Mouse (Mus musculus) olfactory bulb, adult 2 months (tissue): Measurements from ENCODE around the gene Nt5c2. TPM values are rescaled to one million over a fixed set of nuclear protein-coding genes. Genes with fewer than 3 reads are reported as not detected.

ENCODE experiments used
- H3K27ac ChIP-seq: fragments of 200-500 bp; 2 replicates; pipeline ENCODE4 v1.5.1; 2012; ENCODE audit warnings: low read depth, low read length; ENCODE audit not compliant: insufficient read depth
- H3K4me1 ChIP-seq: fragments of 200-500 bp; 2 replicates; pipeline ENCODE4 v1.6.1; 2012; ENCODE audit warnings: low read length; ENCODE audit not compliant: control insufficient read depth, insufficient read depth
- H3K4me3 ChIP-seq: fragments of 200-500 bp; 2 replicates; pipeline ENCODE4 v1.5.1; 2012; ENCODE audit warnings: mild to moderate bottlenecking, low read depth, low read length, moderate library complexity; ENCODE audit not compliant: insufficient read depth
- CTCF ChIP-seq: fragments of 200-500 bp; IDR thresholded peaks from 2 replicates; pipeline ENCODE4 v1.5.1; 2012; ENCODE audit warnings: low read depth, mild to moderate bottlenecking, low read length, moderate library complexity; ENCODE audit not compliant: insufficient read depth
- POLR2A ChIP-seq: fragments of 200-500 bp; IDR thresholded peaks from 2 replicates; pipeline ENCODE4 v1.6.1; 2012; ENCODE audit warnings: mild to moderate bottlenecking, low read depth, low read length, moderate library complexity; ENCODE audit not compliant: insufficient read depth
- WGBS: fragments of 180-500 bp; shearing (Covaris S2); methylation state at CpG from one replicate; pipeline ENCODE4 v1.1.7; 2018; 5-methylcytosine and 5-hydroxymethylcytosine counted together
- polyA plus RNA-seq: library from polyadenylated mRNA; stranded (reverse); fragments of >200 nt; gene quantifications from 2 replicates; pipeline ENCODE4 v1.2.4, GENCODE M21; 2012; ENCODE audit warnings: low replicate concordance; ENCODE audit not compliant: missing spikeins, insufficient read depth, insufficient read length

Nt5c2 gene
- polyA plus RNA-seq, 1 experiment = not detected

DNA sequence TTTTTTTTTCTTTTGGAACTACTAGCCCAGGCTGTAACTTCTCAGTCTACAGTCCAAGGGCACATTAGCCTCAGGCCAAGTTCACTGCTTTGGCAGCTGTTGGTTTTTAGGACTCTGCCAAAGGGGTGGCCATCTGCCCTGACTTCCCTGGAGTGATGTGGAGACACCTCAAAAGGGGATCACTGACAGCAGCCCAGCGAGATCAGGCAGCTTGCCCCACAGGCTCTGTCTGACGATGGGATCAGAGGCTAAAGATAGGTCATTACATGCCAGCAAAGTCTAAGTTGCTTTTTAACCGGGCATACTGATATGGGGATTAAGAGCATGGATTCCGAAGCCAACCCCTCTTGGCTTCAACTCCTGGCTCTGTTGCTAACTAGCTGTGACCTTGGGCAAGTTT is 39.4 kb downstream of the Nt5c2 start:
- Histone ChIP-seq H3K4me1 (peaks cover 19% of the 10 kb centered on the region), H3K27ac (no peak overlapping the region), H3K4me3 (no peak overlapping the region)
- WGBS = 56% methylated on average over 4 of the region's 4 CpGs
- no peak for TF ChIP-seq POLR2A
- no peak for TF ChIP-seq CTCF

DNA sequence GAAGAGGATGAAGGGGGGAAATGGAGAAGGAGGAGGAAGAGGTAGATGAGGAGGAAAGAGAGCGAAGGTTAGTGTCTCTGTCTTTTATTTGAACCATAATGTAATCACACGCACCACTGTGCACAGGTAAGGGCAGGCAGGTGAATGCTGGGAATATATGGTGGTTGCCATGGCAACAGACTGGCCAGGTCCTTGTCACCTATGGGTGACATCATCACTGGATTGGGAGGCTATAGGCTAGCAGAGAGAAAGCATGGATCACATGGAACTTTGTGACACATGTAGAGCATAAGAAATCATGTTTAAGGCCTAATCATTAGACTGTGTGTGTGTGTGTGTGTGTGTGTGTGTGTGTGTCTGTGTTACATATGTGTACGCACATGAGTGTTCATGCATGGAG is 42.8 kb downstream of the Nt5c2 start:
- TF ChIP-seq POLR2A = no peak
- no peak for TF ChIP-seq CTCF
- no peak overlapping the region for H3K4me3 ChIP-seq
- peak overlapping the region; percentile 94 for H3K27ac ChIP-seq
- WGBS = 84% methylated on average over 3 of the region's 3 CpGs
- H3K4me1 ChIP-seq = peaks cover 38% of the 10 kb centered on the region

DNA sequence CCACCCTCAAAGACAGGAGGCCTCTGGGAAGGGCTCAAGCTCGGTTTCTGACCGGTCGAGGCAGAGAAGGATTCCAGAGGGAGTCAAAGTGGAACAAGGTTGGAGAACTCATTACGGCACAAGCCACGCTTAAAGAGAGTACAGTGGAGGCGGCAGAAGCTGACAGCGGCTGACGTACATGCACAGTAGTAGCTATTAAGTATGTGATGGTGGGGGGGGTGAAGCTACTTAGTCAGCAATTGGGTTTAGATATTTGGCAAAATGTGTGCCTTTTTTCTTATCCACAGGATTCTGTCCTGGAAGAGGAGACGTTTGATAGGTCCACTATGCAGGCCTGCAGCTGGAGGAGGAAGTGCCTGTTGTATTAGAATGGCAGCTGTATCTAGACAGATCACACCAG is 43.2 kb downstream of the Nt5c2 start:
- Histone ChIP-seq H3K27ac (peak overlapping the region; percentile 94), H3K4me3 (no peak overlapping the region), H3K4me1 (peaks cover 38% of the 10 kb centered on the region)
- TF ChIP-seq POLR2A = no peak
- no peak for TF ChIP-seq CTCF
- WGBS = 33% methylated on average over 9 of the region's 9 CpGs

DNA sequence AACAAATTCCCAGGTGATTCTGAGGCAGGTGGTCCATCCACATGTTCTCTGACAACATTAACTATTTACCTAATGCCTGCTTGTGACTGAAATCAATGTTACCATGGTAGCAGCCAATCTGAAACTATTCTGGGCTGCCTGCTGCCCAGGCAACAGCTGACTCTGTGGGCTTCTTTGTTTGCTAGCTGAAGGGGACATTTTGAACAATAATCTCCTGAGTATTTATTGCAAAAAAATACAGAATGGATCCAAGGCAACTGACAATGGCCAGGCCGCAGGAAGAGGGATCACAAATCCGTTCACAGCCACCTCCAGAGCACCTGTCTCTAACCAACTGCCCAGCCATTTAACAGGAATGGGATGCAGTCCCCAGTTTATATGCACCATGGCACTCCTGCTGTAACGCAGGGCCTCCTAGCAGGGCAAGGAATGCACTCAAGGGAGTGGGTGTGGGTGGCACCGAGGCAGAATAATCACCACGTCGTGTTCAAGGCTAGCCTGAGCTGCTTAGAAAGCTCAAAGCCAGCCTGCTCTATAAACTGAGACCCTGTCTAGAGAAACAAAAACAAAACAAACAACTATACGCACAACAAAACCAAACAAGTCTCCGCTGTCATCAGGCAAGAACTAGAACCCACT is 43.8 kb downstream of the Nt5c2 start:
- H3K27ac ChIP-seq = peak overlapping the region; percentile 94
- H3K4me1 ChIP-seq = peaks cover 40% of the 10 kb centered on the region
- 29% methylated on average over 8 of the region's 8 CpGs for WGBS

DNA sequence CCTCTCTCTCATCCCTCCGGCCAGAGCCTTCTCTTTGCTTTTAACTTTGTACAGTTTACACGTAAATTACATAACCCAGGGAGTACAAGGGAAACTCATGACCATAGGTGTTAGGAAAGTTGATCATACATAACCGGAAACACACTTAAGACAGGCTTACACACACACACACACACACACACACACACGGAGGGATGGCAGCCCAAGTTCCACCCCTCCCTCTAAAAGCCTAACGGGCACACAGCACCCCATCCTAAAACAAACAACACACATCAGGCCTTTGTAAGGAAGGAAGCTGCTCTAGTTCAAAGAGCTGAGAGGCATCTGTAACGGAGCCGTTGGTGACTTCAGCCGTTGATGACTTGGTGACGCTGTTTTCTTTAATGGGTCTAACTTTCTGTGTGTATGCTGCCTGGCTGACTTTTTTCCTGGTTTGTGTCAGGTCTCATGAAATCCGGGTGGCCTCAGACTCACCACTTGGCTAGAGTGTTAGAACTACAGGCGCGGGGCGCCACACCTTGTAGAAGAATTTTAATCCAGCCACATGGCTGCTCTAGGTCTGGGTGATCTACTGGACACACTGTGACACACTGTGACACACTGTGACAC is 44.7 kb downstream of the Nt5c2 start:
- WGBS = 36% methylated on average over 13 of the region's 13 CpGs
- Histone ChIP-seq H3K4me3 (no peak overlapping the region), H3K27ac (peak overlapping the region; percentile 98), H3K4me1 (peaks cover 40% of the 10 kb centered on the region)
- no peak for TF ChIP-seq CTCF
- no peak for TF ChIP-seq POLR2A

More for the DNA sequence above, 43.8 kb downstream of the Nt5c2 start:
- no peak overlapping the region for H3K4me3 ChIP-seq
- TF ChIP-seq POLR2A = no peak
- no peak for TF ChIP-seq CTCF

DNA sequence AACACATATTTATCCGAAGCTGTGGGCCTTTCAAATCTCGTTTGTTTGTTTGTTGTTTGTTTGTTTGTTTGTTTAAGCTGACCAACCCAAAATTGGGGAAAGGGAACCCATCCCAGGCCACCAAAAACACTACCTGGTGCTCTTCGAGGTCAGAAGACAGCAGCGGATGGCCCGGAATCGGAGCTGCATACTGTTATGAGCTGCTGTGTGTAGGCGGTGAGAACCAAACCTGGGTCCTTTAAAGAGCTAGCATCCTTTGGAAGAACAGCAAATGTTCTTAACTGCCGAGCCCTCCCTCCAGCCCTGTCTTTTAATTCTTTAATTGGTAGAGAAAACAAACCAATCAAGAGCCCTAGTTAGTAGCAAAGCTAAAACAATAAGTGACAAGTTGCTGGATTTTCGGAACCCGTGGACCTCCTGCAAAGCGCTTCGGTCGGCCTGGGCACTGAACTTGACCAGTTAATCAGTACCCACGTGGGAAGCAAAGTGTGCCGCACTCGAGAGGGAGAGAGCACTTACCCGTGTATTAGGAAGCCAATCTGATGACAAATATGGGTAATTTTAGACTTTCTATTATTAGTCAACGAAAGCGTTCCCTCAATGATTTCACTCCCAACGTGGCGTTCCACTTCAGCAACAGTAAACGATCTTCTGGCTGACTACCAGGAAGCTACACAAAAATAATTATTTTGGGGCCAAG is 45.5 kb downstream of the Nt5c2 start:
- Histone ChIP-seq H3K4me1 (peaks cover 41% of the 10 kb centered on the region), H3K27ac (peak overlapping the region; percentile 98), H3K4me3 (peak overlapping the region; percentile 10)
- 24% methylated on average over 22 of the region's 22 CpGs for WGBS
- no peak for TF ChIP-seq CTCF
- TF ChIP-seq POLR2A = no peak

DNA sequence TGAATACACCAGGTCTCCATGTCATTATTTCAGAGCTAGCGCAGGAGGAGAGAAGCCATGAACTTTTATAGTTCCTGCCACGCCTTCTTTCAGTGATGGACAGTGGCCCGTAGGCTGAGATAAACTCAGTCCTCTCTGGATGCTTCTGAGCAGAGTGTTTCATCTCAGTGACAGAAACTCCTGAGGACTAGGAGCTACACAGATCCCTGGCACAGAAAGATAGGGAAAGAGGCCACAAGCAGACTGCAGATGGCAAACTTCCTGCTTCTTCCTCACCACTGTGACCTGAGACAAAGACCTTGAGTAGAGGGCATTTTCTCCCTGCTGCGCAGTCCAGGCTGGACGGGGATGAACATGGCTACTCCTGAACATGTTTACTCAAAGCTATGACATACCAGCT is 46.1 kb downstream of the Nt5c2 start:
- 63% methylated on average over 5 of the region's 5 CpGs for WGBS
- Histone ChIP-seq H3K4me1 (peaks cover 43% of the 10 kb centered on the region), H3K4me3 (0 out of 2 replicates have a peak overlapping the region, but pooled peaks have one; percentile 10), H3K27ac (peak overlapping the region; percentile 98)
- TF ChIP-seq POLR2A (no peak), CTCF (no peak)

DNA sequence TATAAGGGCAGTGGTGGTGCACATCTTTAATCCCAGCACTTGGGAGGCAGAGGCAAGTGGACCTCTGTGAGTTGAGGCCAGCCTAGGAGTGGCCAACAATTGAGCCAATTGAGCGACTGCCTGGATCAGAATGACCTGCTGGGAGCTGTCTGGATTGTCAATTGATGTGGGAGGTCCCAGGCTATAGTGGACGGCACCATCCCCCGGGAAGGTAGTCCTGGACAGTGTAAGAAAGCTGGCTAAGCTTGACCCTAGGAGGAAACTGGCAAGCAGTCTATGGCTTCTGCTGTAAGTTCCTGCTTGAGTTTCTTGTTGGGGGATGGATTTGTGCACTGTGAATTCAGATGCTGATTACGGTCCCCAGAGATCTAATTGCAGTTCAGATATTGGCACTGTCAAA is 47.1 kb downstream of the Nt5c2 start:
- WGBS = 47% methylated on average over 4 of the region's 4 CpGs
- Histone ChIP-seq H3K27ac (no peak overlapping the region), H3K4me3 (no peak overlapping the region), H3K4me1 (peaks cover 41% of the 10 kb centered on the region)
- TF ChIP-seq POLR2A (no peak), CTCF (no peak)

DNA sequence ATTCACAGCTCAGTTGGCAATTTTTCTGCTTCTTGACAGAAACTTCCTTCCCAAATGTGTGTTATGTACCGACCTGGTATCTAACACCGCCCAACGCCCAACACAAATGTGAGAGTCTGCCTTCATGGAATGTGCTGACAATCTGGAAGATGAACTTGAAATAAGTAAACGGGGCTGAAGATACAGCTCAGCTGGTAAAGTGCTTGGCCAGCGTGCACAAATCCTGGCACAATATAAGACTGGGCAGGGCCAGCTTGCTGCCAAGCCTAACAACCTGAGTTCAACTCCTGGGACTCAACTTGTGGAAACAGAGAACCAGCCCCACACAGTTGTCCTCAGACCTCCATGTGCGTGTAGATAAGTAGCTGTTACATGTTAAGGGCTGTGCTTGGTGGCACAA is 48.6 kb downstream of the Nt5c2 start:
- TF ChIP-seq POLR2A (no peak), CTCF (no peak)
- Histone ChIP-seq H3K27ac (no peak overlapping the region), H3K4me3 (no peak overlapping the region), H3K4me1 (peaks cover 33% of the 10 kb centered on the region)
- WGBS = 67% methylated on average over 6 of the region's 6 CpGs
